Mouse (Mus musculus): ENCODE results near the gene Uvrag.

The Uvrag gene

DNA sequence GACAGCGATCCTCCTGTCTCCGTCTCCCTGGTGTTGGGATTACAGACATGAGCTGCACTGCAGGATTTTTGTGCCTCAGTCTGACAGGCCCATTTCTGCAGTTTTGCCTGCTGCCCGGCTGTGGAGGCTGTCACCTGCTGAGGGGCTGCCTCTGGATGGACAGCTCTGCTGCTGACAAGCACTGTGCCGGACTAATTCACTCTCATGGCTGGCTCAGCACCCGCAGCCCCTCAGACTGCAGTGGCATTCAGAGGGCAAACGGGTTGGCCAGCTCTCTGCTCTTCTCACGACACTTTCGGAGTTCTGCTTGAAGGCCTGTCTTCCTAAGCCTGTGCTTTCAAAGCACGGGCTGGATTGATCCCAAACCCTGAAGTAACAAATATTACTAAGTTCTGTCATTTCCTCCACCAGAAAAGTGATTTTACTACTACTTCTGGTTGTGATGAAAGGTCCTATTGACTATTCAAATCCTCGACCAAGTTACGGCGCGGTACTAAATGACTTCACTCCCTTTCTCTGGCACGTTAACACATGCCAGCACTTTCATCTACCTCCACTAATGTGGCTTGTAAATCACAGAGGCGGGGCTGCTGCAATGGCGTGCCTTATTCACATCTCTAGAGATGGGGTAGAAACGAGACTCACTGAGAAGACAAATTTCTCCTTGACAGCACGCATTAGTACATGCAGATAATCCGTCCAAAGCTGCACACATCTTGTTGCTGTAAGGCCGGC lies 203.7 kb downstream of the Uvrag start:
- DNase-seq (ENCODE audit: low spot score in 2 of 2) = no peak

DNA sequence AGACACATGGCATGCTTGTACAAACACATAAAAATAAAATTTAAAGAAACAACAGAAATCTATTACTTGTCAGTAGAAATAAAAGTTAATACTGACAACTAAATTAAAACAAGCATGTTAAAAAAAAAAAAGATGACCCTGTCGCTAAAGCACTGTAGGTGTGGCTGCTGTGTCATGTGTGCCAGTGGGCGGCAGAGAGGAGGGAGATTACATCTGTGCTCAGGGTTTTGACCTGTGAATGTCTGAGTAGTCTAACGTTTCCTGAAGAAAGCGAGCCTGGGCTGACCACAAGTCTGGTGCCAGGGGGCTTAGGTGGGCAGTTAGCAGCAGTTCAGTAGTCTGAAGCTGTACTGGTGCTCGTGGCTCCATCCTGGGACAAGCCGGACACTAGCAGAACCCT lies 205.2 kb downstream of the Uvrag start:
- DNase-seq (ENCODE audit: low spot score in 2 of 2) = no peak

DNA sequence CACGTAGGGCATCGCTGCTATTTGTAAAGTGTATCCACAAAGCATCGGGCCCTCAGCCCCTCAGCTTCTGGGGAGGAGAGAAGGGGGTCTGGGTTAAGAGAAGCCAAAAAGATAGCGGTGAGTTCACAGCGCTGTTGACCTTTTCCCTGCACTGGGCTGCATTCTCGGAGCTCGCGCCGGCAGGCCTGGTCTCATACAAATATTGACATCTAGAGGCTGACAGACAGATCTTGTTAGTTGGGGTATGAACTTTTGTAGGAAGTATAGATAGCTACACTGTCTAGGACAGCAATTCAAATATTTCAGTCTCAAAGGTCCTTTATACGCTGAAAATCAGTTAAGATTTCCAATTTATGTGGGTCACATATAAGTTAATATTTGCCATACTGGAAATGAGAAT lies 205.7 kb downstream of the Uvrag start:
- DNase-seq (ENCODE audit: low spot score in 2 of 2) = no peak

DNA sequence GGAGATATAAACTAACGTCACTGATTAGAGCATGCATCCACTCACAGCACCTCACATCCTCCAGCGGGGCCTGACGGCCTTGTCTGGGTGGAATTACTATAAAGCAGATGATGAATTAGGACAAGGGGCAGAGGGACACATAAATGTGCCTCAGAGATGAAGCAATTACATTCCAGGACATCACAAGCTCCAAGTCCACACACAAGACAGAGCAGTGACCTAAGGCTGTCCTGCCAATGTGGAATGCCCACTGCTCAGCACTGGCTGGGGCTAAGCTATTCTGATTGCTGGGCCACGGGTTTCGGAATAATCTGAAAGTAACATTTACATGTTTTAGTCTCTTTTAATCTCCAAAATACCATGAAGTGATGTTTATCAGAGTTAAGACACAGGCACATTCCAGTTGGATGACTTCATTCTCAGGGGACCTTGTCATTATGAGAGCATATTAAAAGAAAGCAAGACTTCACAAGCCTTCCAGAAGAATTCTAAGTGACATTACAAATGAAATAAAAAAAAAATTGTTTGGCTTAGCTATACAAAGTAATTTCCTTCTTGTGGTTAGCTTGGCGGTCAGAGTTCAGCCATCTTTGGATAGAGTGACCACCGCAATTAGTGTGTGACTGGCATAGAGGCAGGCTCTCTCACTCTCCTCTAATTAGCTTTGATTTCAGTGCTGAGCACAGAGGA lies 212.5 kb downstream of the Uvrag start:
- DNase-seq (ENCODE audit: low spot score in 2 of 2) = no peak

GRCm38 (mm10) chr7:98926906-98927528 lies 213.9 kb downstream of the Uvrag start:
- no peak for DNase-seq (ENCODE audit: low spot score in 2 of 2)

- DNase-seq (ENCODE audit: low spot score in 2 of 2) = no peak
These were observed 216.5 kb downstream of the Uvrag start for GRCm38 (mm10) chr7:98924380-98924869.

DNA sequence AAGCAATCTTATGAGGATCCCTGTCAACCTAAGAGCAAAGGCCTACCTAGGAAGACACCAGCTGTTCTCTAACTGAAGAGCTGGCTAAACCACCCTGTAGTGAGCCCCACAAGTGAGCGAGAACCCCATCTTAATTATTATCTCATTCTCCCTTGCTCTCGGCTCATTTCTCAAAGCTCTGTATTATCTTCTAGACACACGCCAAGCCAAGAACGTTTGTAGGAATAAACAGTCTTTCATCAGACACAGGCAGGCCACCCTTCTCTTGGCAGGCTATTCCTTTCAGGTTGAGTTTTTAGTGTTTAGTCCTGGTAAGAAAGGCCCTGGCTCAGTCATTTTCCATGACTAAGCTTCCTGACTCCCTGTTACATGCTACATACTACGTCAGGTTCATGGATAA lies 218.0 kb downstream of the Uvrag start:
- no peak for DNase-seq (ENCODE audit: low spot score in 2 of 2)

GRCm38 (mm10) chr7:98917407-98917806 lies 223.5 kb downstream of the Uvrag start:
- DNase-seq (ENCODE audit: low spot score in 2 of 2) = no peak

DNA sequence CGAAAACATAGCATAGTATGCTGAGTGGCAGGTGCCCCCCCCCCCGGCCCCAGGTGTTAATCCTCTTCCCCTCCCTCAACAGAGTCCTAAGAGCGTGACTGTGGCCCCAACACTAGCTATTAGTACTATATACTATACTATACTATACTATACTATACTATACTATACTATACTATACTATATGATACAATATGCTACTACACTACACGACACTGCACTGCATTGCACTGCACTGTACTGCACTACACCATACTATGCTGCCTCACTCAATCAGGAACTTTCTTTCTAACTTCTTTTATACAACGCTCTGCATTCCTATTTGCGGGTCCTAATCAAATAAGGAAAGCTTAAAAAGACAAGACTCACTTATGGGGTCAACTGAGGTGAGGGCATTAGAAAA lies 224.4 kb downstream of the Uvrag start:
- no peak for DNase-seq (ENCODE audit: low spot score in 2 of 2)

GRCm38 (mm10) chr7:98912953-98913360 lies 228.0 kb downstream of the Uvrag start:
- DNase-seq (ENCODE audit: low spot score in 2 of 2) = no peak

DNA sequence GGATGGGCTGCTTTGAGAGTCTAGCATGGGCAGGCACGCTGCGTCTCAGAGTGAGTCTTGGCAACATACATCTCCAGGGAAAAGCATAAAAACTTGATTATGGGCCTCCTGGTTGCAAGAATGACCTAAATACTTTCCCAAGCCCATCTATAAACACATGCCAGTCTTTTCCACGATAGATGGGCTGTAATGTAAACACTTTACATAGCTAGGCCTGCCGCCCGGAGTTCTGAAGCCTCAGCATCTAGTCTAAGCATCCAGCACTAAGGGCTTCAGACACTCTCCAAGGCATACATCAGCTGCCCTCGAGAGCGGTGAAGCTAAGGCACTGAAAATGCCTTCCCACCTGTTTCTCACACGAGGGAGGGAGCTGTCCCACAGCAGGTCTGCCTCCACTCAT lies 229.7 kb downstream of the Uvrag start:
- no peak for DNase-seq (ENCODE audit: low spot score in 2 of 2)

DNA sequence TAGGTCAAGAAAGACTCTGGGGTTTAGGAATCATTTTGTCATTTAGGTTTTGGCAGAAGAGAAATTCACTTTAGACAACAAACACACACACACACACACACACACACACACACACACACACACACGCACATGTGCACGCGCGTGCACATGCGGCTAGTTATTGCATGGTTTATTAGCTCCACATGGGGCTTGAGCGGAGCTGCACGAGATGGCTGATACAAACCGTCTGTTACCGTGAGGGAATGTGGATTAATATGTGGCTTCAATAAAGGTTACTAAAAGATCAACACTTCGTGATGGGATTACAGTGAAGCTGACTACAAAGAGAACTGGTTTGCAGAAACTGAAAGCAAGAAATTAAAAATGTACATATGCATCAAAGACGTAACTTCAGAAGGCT lies 230.2 kb downstream of the Uvrag start:
- DNase-seq (ENCODE audit: low spot score in 2 of 2) = no peak

GRCm38 (mm10) chr7:98910164-98910563 lies 230.8 kb downstream of the Uvrag start:
- DNase-seq (ENCODE audit: low spot score in 2 of 2) = no peak

DNA sequence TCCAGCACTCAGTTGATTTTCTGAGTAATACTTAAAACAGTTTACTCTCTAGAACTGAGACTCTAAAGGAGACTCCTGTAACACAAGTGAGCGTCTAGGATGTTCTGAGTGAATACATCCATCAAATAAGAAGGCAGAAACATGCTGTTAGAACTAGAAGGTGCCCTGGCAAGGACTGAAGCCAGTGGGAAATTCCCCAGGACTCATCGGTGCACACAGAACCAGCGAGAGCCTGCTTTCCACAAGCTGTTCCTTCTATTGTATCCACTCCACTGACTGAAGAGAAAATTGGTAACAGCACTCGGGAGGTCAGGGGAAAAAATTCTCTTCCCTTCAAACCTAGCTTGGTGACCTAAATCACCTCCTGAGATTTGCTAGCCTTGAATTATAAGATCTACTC lies 233.5 kb downstream of the Uvrag start:
- no peak for DNase-seq (ENCODE audit: low spot score in 2 of 2)

DNA sequence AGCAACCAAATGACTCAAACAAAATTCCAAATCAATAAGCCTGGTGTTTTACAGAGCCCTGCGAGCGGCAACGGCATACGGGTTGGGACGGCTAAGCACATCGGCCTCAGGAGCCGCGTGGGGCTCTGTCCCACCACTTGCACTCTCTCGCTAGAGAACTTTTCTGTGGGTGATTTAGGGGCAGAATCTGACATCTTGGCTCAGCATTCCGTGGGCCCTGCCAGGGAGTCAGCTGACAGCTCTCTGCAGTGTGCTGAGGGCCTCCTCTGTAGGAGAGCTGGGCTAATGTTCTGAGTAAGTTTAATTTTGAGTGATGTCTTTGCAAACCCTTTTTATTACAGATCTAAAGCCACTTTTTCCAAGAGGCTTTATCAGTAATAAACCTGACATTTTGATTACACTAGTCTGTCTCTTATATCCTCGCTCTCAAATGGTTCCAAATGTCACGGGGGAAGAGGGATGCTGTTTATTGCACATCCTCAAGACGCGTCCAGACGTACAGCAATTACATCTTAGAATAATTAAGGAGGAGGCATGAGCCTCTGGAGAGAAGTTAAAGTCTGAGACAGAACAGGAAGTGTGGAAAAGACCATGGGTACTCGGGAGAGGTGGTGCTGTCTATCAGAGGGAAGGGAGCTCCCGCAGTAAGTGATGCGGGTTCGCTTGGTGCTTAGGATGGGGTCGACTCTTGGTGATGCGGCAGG lies 236.1 kb downstream of the Uvrag start:
- DNase-seq (ENCODE audit: low spot score in 2 of 2) = no peak

- no peak for DNase-seq (ENCODE audit: low spot score in 2 of 2)
These were observed 237.1 kb downstream of the Uvrag start for GRCm38 (mm10) chr7:98903884-98904283.

- DNase-seq (ENCODE audit: low spot score in 2 of 2) = no peak
These were observed 239.8 kb downstream of the Uvrag start for GRCm38 (mm10) chr7:98901120-98901519.

DNA sequence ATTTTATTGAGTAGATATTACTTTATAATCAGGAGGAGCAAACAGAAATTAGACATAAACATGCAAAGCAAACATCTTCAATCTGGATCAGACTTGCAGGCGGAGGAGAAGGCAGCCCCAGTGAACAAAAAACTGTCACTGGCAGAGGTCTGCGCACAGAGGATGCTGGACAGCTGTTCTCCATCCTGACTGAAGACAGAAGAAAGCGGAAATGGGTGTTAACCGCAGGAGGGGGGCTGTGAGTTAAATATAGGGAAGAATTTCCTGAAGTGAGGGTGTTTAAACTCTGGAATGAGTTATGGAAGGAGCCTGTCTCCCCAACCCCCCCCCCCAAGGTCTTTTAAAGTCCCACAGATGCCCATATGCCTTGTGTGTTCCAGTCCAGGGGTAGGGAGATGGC lies 241.1 kb downstream of the Uvrag start:
- no peak for DNase-seq (ENCODE audit: low spot score in 2 of 2)

DNA sequence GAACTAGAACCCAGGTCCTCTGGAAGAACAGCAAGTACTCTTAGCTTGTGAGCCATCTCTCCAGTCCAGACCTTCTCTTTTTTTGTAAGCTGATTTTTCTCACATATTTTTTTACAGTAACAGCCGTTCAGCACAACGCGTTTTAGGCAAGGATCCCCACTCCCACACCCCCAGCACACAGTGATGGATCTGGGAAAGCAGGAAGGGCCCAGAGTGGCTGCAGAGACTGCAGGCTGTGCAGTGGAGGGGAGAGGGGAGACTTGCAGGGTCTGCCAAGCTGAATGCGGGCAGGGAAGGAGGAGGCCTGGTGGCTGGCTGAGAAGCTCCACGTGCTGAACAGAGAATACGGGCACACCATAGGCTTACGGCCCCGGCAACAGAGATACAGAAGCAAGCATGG lies 243.6 kb downstream of the Uvrag start:
- peak in 1 of 2 experiments; percentile 35 for DNase-seq (ENCODE audit: low spot score in 2 of 2)

DNA sequence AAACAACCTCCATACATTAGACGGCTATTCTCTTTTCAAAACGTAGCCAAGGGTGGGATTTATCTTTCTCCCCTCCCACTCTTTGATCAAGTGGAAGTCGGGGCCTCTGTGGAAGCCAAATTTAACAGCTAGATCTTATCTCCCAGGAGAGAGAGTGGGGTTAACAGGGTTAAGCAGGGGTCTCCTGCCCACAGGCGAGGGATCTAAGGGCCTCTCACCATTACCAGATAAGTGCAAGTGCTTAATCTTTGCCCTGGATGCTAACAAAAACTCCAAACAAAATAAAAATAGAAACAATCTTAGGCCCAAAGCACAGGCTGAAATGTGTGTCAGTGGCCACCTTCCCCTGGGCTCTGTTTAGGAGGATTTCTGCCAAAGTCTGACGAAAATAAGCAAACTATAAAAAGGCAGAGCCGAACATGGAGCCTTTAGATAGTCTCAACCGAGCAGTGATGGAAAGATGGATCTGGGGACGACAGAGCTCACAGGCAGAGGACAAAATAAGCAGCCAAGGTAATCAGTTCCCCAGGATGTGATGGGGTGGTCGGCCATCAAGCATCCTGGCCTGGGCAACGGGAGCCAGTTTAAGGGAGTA lies 245.3 kb downstream of the Uvrag start:
- DNase-seq (ENCODE audit: low spot score in 2 of 2) = no peak

DNA sequence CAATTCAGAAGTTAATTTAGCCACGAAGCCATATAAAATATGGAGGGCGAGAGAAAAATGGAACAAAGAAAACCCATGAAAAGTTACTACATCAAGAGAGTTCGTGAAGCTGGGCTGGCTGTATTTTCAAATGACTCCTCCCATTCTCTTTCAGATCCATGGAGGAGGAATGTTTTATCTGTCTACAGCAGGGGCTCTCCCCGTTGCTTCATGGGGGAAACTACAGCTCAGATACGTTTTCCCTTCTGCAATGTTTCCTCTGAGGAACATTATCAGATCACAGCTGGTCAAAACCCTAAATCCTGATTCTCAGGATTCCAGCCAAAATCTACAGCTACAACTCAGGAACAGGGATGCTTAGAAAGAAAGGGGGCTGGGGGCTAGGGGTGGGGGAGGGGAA lies 246.2 kb downstream of the Uvrag start:
- no peak for DNase-seq (ENCODE audit: low spot score in 2 of 2)

DNA sequence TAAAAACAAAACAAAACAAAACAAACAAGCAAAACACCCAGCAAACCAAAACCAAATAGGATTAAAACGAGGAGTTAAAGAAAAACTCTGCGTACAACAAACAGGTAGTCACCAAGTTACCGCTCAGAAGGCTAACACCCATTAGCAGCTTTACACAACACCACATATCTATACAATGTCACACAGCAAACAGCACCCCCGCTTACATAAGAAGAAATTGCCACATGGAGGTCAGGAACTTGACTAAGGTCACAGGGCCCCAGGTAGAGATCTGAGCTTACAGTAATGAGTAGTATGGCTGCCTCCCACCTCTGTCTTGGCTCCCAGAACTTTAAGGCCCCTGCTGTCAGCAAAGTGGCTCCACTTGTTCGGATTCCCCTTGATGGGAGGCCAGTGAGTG lies 246.6 kb downstream of the Uvrag start:
- DNase-seq (ENCODE audit: low spot score in 2 of 2) = no peak

All from right cerebral cortex, postnatal 36 days (tissue).